Mouse (Mus musculus) cerebral cortex, adult 2 months (tissue): Measurements from ENCODE around the gene Irf8.

ENCODE experiments used
- WGBS: fragments of 180-500 bp; shearing (Covaris S2); methylation state at CpG from one replicate; pipeline ENCODE4 v1.1.7; 2018; 5-methylcytosine and 5-hydroxymethylcytosine counted together

The Irf8 gene

DNA sequence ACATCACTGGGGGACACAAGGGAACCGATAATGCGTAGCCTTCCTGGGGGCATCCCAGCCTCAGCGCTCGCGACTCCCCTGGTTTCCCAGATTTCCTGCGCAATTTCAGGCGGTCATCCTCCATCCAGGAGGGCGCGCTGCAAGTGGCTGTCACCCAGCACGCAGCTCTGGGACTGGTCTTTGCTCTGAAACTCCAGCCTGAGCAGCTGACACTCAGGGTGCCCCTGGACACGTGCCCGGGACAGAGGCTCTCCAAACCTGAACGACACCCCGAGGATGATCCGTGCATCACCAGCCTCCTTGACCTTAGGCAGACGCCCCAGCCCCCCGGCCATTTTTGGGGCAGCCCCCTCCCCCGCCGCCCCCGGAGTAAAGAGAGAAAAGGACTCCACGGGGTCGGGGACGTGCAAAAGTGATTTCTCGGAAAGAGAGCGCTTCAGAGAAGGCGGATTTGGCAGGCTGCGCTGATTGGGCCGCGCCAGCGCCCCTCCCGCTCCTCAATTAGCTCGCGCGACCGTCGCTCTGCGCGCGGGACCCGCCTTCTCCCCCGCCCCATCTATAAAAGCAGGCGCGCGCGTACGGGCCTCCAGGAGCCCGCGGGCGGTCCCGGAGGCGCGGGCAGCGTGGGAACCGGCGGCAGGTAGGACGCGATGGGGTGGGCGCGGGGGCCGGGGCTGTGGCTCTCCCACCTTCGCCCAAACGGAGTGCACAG is at the start of gene Irf8:
Irf8 (plus strand) TSS at position 589 of the 712 bp plus-strand sequence.
- under 1% methylated on average over 61 of the region's 62 CpGs for WGBS

DNA sequence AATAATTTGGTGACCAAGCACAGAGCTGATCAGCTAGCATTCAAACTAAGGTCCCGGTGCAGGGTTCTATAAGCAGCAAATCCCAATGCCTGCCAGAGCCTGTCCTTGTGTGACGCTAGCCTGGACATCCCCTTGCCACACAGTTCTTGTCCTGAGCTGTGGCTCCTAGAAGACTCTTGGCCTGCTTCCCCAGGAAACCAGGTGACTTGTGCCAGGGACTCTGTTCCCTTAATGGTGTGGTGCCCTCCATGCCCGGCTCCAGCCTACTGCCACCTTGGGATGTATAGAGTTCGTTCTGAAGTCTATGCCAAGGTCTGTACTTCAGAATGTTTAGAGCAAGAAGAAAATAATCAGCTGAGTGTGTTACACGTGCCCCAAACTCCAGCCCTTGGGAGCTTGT is 49.6 kb upstream of the Irf8 start:
- WGBS = 80% methylated on average over 5 of the region's 5 CpGs

DNA sequence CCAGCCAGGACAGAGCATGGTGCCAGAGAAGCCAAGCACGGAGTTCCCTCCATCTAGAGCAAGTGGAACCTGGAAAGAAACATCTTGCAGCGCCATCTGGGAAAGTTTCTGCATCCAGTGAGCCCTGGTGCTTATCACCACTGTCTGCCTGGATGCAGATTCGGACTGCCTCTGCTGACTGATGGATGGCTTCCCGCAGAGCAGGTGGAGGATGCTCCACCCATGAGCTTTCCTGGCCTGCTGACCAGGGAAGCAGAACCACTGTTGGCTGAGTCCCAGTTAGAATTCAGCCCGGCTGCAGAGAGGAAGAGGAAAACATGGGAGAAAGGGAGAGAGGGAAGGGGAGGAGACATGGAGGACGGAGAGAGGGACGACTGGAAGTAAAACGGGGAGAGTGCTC is 48.4 kb upstream of the Irf8 start:
- WGBS = 81% methylated on average over 8 of the region's 8 CpGs

DNA sequence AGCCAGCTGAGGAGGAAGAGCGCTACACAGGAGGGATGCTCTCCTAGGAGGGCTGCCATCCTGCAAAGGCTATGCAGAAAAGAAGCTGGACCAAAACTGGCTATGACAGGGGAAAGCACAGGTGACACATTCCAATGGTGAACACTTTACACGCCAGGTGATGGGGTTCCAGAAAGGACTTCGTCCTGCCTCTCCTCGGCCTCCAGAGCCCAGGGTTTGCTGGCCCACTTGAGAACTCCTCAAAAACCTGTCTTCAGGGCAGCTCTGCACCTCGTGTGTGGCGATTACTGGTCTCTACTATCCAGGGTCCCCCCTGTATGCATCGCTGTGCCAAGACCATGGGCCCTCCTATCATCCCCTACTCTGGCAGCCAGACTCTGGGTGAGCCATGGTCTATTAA is 47.6 kb upstream of the Irf8 start:
- WGBS = 92% methylated on average over 7 of the region's 7 CpGs

DNA sequence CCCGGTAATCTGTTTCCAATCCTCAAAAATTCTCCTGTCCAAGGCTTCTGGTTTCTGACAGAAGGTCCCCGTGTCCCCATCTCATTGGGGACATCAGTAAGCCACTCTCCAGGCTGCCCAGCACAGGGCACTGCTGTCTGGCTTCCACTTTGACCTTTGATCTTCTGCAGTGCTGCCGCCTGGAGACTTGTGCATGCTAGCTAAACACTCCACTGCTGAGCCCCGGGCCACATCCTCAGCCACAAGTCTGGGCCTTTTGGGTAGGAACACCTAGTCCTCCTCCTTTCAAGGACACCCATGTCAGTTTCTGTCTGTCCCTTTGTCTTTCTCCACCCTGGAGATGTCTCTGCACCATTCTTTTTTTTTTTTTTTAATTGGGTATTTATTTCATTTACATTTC is 43.2 kb upstream of the Irf8 start:
- WGBS = 86% methylated on average over 4 of the region's 4 CpGs

DNA sequence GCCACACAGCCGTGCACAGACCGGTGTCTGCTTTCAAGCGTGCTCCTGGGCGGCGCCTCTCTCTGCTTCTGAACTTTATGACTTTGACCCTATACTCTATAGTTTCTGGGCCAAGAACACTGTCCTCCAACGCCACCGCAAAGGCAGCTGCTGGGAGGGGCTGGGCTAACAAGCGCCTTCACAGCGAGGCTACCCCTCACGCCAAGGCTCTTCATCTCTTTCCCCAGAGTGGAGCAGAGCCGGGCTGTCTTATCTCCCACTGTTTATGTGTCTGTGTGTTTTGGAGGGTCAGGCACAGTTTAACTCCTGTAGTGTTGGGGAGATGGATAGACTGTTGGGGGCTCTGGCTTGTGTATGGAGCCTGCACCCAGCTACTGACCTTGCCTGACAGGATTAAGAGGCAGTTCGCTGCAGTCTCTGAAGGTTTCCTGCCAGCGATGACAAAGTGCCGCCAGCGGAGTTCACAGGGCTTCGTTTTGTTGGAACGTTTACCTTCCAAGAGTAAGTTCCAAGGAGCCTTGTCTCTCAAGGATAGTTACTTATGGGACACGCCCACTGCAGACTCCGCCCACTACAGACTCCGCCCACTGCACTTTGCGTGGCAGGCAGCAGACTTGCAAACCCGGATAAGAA is 42.2 kb upstream of the Irf8 start:
- 64% methylated on average over 22 of the region's 22 CpGs for WGBS

DNA sequence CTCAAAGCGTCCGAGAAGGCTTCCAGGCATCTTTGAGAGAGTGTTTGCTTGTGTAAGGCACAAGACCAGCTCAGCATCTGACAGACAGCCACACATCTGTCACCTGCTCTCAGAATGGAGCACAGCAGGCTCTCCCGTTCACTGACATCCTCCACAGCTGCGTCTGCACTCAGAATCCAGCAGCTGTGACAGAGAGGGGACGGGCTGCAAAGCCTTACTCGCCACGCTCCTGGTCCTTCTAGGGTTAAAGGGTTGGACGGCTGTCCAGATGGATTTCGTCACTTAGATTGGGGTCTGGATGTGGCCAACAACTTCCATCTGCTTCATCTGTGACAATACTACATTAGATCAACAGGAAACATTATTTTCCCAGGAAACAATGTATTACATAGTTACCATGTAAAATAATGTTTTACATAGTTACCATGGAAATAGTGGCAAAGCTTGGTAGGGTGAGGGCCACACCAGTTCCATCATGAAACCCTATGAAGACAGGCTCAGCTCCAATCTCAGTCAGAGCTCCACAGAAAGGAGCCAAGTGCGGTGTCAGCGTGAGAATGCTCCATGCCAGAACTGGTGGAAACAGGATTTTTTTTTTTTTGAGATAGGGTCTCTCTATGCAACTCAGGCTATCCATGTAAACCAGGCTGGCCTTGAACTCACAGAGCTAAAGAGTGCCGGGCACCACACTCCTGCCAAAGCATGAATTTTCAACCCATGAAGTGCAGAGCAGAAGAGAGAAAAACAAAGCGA is 39.6 kb upstream of the Irf8 start:
- whole genome bisulfite sequencing = 51% methylated on average over 13 of the region's 13 CpGs

DNA sequence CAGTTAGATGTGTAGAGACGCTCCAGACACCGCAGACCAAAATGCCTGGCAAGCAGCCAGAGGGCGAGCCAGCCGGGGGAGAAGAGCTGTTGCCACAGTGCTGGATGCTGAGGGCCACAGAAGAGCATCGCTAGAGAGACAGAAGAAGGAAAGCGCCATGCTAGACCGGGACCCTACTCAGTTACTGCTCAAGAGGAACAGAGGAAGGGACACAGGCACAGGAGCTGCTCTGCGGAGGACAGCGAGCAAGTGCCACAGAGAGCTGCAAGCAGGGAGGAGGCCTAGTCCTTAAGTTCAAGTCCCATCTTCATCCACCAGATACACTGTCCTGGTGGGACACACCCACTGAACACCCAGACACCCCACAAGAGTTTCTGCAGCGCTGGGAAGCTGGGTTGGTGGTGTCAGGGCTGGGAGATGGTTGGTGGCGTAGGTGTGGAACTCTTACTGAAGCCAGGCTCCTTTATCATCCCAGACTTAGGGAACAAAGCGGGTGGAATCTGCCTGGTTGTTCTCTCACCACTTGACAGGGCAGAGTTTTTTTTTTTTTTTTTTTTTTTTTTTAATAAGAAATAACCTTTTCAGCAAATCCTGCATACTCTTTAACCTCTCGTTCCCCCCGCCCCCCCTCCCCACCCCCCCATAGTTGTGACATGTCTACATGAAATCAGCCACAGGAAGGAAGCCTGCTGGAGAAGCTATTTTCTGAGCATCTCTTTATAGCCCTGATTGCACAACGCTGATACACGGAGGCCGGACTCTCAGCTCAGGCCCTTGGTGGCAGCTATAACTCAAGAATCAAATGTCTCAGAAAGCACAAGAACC is 38.8 kb upstream of the Irf8 start:
- 62% methylated on average over 17 of the region's 17 CpGs for WGBS

DNA sequence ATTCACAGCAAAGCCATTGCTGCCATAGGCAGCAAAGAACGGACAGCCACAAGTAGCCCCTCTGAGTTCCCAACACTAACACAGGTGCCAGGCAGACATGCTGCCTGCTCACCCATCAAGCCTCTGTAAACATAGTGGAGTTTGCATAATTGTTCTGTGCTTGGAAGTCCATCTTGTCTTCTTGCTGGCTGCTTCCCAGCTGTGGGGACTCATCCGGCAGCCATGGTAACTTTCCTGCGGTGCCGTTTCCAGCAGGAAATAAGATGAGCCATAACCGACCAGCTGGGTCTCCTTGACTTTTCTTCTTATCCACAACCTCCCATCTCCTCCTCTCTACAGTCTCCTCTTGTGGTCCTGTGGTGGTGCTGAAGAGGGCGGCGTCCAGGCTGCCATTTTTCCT is 37.7 kb upstream of the Irf8 start:
- WGBS = 67% methylated on average over 7 of the region's 7 CpGs

DNA sequence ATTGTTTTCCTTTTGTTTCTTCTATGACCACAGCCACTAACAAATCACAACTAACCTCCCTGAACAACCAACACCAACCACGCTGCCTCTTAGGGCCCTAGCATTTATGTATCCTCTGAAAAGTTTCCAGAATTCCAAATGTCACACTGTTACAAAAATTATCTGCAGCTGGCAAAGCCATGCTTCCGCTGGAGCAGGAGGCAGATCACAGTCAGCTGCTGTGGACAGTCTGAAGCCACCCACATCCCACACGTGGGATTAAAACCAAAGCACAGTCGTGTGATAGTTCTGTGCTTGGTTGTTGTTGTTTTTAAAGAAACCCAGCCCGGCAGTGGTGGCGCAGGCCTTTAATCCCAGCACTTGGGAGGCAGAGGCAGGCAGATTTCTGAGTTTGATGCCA is 37.1 kb upstream of the Irf8 start:
- WGBS = 60% methylated on average over 6 of the region's 6 CpGs

DNA sequence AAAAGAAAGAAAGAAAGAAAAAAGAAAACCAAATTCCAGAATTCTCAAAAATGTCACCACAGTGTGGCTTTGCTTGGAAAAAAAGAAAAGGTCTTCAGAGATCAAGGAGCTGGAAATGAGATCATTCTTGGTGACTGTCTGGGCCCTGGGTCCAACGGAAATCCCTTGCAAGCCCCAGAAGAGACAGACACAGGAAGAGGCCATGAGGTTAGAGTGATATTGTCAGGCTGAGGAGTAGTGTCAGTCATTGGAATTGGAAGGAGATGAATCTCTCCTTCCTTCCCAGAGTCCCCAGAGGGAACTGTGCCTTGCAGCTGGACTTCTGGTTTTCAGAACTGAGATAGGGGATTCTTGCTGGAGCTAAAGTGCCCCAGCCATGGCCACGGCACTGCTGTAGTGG is 36.6 kb upstream of the Irf8 start:
- 74% methylated on average over 2 of the region's 2 CpGs for WGBS

DNA sequence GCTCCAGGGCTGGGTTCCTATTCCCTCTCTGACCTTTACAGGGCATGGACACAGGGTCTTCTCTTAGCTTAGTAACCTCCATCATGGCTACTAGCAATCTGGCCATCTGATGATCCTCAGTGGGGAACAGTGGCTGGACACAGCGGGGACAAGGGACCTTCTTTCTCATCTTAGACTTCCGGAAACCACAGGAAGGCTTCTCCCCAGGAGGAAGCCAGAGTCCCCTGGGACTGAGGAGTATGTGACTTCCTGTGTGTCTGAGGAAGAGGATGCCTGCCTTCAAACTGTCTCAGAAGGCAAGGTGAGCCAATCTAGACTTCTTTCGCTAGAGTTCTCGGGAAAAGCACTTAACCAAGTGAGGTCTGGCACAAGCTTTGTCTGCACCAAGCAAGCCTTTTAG is 36.1 kb upstream of the Irf8 start:
- 77% methylated on average over 4 of the region's 4 CpGs for WGBS

DNA sequence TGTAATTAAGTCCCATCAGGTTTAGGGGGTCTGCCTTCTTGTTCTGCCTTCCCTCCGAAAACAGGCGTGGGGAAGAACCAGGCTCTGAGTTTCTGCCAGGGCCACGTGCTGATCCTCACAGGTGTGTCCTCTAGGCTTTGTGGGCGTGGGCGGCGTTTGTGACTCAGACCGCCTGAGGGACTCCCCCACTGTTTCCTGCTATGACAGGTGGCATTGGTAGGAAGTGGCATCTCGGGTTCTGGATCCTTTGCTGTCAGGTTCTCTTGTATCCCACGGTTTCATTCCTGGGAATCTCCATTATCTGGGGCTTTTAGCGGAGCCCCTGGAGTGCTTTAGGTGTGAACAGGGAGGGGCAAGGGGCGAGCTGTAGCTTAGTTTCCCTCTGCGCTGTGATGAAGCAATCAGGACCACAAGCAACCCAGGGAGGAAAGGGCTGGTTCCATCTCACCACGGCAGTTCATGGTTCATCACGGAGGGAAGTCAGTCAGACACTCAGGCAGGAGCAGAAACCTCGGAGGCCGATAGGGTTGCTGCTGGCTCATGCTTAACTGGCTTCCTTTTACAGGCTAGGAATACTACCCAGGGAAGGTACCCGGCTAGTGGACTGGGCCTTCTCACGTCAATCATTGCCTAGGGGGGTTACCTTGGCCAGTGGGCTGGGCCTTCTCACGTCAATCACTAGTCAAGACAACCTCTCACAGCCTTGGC is 34.2 kb upstream of the Irf8 start:
- 68% methylated on average over 19 of the region's 19 CpGs for WGBS

DNA sequence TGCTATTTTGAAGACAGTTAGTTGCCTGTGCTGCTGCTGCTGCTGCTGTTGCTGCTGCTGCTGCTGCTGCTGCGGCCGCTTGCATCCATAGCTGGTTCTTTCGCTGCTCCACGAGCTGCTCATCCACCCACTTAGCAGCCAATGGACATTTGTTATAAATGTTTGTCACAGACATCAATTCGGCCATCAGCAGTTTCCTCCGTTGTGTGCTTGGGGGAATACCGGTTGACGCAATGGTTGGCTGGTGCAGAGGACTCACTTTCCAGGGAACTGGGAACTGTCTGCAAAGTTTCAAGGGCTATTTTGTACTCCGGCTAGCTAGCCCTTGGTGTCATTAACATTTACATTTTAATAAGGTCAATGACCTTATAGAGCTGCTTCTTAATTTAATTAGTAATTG is 32.0 kb upstream of the Irf8 start:
- WGBS = 86% methylated on average over 9 of the region's 9 CpGs

DNA sequence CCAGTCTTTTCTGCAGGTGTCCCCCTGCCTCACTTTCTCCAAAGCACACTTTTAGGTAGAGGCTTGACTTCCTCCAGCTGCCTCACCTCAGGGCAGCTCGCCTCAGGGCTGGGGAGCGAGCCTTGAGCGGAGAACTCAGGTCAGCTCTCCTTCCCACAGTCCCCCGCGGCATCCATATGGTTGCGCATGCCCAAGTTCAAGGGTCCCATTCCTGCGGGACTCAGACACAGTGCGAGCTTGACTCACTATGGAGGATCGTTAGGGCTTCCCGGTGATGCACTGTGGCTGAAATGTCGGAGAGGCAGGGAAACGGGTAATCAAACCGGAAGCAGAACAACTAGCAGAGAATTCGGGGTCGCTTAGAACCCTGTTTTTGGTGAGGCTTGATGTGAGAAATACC is 31.0 kb upstream of the Irf8 start:
- 91% methylated on average over 15 of the region's 15 CpGs for WGBS

DNA sequence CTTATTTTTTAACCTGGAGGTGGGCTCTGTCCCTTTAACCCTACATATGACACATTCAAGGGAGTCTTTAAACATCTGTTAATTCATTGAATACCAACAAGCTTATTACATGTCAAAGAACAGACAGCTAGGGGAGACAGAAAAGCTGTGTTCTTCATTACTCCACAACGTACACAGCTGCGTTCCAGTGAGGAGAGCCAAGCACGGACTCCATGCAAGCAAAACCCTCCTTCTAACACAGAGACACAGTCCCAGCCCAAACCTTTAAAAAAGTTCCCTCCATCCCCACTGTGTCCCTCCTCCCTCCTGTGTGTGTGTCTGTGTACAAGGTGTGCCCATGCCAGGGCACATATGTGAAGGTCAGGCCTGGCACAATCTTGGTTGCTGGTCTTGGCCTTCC is 30.0 kb upstream of the Irf8 start:
- WGBS = 91% methylated on average over 3 of the region's 3 CpGs

DNA sequence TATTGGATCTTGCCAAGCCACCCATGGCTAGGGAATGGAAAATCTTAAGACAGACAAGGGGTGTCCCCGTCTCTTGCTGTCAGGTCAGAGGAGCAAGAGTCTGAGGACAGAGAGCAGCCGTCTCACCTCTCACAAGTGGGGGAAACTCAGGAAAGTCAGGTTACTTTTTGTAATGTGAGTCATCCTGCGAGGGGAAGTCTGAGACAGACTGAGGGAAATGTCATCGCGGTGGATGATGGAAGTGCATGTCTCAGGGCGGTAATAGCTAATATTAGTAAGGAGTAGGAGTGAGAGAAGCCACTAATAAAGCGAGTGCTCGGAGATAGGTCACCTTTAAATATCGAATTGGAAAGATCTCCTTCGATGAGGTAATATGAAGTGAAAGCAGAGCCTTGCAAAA is 27.0 kb upstream of the Irf8 start:
- 75% methylated on average over 10 of the region's 10 CpGs for WGBS

DNA sequence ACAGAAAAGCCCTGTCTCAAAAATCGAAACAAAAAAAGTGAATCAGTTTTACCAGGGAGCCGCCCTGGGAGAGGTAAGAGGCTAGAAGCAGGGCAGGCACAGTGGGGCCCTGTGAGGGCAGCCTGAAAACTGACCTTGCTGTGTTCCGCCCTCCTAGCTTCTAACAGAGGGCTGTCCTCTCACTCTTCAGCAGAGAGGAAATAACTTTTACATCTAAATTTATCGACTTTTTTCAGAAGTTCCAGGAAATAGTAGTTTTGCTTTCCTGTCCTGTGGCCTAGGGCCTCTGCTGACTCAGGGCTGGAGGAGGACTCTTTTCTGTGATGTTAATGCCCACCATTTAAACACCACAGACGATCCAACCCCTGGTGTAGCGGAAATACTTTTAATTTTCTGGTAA is 21.0 kb upstream of the Irf8 start:
- WGBS = 75% methylated on average over 6 of the region's 6 CpGs

DNA sequence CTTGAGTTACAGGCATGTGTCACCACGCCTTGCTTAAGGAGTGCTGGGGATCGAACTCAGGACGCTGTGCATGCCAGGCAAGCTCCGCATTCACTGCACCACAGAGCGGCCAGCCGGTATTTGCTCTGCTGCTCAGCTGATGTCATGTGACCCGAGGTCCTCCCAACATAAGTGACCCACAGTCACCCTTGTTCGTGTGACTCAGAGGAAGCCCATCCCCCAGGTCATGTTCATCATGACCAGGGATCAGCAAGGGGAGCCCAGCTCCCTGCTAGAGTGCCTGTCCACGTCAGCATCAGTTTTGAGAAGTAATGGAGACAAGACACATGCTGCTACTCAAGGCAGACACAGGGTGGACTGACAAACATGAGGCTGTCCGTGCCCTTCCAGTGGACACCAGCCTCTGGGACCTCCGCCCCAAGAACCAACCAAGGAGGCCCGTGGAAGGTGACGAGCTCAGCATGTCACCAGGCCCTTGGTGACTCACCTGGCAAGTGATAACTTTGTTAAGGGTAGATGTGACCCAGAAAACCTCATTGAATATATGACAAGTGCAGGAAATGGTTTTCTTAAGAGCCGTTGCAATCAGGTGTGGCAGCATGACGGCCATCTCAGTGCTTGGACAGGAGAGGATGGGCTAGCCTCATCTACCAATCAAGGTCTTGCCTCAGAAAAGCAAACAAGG is 20.0 kb upstream of the Irf8 start:
- 89% methylated on average over 15 of the region's 15 CpGs for WGBS

DNA sequence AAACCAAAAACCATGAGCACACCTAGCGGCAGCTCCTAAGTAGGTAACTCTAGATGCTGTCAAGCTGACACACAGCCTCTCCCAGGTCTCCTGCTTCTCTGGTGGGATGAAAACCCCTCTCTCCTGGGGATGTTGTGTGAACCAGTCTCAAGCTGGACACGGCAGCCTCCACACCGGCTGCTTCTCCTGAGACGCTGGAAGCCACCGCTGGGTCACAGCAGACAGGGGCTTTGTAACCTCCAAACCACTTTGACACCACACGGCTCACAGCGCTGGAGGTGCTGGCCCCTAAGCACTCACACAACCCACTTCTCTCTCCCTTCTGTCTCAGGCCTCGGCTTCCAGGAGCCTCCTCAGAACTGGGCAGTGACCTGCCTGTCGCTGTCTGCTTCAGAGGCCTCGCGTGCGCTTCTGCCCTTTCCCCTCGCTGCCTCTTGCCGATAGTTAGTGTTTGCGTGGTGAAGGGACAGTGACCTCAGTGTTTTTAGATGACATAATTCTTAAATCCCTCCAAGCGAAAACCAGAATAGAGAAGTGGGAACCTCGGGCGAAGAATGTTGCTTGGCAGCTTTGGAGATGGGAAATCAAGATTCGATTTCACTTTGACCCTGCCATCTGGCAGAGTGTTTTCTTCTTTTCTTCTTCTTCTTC is 16.4 kb upstream of the Irf8 start:
- 79% methylated on average over 19 of the region's 19 CpGs for WGBS
